Mouse (Mus musculus): Measurements from ENCODE around the gene Tmem230. TPM values are rescaled to one million over a fixed set of nuclear protein-coding genes. Genes with fewer than 3 reads are reported as not detected.
"Not testable (repeated sequence)": the region's sequence is repeated elsewhere in the genome, so short reads cannot be mapped to it uniquely, and the experiment has no call there.

The Tmem230 gene
- total RNA-seq, 2 experiments from 2014 or later, result 19.4 to 51.5 TPM

DNA sequence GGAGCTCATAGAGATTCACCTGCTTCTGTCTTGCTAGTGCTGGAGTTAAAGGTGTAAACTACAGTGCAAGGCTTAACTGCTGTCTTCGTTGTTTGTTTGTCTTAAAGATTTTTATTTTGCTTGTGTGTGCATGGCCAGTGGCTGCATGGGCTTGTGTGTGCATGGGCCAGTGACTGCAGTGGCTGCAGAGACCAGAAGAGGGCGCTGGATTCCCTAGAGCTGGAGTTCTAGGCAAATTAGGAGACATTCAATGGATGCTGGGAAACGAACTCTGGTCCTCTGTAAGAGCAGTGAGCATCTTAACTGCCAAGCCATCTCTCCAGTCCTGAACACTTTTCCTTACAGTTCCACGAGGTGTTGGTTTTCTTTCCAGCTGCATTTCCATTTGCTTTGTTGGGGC, 27.9 kb upstream of the Tmem230 start:
- no peak for ATAC-seq (replicated peaks; ENCODE audit: poor library complexity, severe bottlenecking)

DNA sequence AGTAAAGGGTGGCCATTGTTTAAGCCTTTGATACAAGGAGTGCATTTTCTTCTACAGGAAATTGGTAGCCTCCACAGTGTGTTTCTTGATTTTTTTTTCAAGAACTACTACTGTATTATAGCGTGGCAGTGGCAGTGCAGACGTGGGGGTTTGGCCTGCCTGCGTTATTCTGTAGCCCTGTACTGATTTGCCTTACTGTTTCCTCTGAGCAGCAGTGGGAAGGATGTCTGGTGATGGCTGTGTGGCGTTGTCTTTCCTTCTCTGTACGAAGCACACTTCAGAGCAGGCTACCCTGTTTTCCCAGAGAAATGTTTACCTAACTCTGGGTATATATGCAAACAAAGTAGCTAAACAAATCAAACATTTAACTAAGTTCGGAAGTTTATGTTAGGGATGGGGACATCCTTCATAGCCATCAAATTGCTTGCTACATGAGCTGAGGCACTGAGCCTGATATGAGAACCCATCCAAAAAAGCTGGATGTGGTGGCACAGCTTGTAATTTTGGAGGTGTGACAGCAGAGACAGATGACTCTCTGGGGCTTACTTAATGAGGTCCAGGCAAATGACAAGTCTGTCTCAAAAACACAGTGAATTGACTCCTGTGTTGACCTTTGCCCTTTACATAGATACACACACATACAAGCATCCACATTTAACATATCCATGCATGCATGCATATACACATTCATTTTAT, 25.2 kb upstream of the Tmem230 start:
- ATAC-seq (replicated peaks; ENCODE audit: poor library complexity, severe bottlenecking), result no peak

DNA sequence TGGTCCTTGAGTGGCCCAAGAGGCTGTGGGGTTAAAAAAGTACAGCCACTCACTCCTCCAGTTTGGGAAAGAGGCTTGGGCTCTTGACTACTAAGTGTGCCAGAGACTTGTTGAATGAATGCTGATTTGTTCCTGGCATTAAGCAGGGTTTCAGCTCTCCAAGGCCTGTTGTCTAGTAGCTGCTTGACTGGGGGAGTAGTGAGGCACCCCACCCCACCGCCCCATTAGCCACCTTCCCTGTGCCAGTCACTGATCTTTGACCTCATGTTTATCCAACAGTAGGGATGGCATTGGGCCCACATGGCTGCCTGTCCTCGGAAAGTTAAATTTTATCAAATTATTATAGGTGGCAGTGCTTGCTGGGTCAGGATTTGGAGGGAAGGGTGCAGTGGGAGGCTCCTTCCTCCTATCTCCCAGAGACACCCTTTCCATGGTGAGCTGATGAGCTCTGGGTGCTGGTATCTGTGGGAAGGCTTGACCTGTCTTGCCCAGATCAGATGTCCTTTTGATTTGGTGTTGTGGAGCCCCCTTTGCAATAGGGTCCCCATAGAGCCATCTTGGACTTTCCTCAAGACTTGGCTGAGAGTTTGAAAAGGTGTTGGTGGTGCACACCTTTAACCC, 22.8 kb upstream of the Tmem230 start:
- ATAC-seq (replicated peaks; ENCODE audit: poor library complexity, severe bottlenecking), result no peak

DNA sequence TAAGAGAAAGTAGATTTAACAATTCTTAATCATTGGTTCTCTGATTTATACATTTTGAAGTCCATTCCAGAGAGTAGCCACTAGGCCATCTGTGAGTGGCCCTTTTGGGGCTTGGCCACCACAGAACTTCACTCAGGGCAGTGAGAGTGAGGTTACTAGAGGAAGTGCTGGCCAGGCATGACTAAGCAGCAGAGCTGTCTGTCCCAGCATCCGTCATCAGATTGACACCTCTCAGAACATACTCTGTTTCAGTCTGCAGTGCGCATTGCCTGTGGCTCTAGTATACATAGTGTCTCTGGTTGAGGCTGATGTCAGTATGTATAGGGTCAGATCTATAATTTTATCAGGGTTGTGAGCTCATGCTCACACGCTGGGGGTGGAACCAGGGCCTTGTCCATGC, 21.6 kb upstream of the Tmem230 start:
- ATAC-seq (replicated peaks; ENCODE audit: poor library complexity, severe bottlenecking), result peak; percentile 75

DNA sequence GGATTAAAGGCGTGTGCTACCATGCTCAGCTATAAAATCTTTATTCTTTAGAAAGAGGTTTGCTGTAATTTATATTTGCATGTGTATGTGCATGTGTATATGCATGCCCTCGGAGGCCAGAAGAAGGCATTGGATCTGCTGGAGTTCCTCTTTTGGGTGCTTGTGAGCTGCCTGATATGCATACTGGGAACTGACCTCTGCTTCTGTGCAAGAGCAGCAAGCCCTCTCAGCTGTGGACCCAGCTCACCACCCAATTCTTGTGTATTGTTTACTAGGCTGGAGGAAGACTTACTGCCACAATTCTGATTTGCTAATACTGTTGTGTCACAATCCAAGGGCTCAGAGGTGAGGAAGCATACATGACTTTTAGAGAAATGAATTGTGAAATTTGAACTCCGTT, 18.5 kb upstream of the Tmem230 start:
- ATAC-seq (replicated peaks; ENCODE audit: poor library complexity, severe bottlenecking), result peak; percentile 69

DNA sequence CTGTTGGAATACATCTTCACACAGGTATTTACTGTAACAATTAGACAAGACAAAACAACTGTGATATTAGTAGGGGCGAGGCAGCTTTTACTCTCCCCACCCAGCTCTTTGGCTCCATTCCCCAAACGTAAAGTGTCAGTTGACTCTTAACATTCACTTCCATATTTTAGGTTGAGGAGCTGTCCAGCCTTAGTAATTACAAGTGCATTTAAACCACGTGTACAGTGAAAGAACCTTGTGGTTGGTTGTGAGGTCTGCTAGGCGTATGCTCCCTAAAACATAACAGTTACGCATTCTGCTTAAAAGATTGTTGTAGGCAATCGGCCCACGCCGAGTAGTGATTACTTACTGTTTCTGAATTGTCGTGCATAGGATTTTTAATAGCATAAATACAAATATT, 17.6 kb upstream of the Tmem230 start:
- ATAC-seq (replicated peaks; ENCODE audit: poor library complexity, severe bottlenecking), result peak; percentile 52

DNA sequence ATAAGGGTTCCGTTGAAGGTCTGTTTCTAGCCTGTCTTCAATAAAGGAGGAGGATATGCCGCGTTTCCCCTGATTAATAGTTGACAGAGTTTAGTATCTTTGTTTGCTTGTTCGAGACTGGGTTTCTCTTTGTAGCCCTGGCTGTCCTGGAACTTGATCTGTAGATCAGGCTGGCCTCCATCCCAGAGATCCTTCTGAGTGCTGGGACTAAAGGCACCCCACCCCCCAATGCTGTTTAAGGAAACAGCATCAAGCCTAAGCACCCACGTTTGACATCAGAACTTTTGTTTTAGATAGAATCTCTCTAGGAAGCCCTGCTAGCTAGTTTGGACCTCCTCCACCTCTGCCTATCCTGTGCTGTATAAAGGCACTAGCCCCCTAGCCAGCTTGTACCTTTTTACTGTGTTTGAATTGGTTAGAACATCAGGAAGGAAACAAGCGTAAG, 16.7 kb upstream of the Tmem230 start:
- ATAC-seq (replicated peaks; ENCODE audit: poor library complexity, severe bottlenecking), result no peak

DNA sequence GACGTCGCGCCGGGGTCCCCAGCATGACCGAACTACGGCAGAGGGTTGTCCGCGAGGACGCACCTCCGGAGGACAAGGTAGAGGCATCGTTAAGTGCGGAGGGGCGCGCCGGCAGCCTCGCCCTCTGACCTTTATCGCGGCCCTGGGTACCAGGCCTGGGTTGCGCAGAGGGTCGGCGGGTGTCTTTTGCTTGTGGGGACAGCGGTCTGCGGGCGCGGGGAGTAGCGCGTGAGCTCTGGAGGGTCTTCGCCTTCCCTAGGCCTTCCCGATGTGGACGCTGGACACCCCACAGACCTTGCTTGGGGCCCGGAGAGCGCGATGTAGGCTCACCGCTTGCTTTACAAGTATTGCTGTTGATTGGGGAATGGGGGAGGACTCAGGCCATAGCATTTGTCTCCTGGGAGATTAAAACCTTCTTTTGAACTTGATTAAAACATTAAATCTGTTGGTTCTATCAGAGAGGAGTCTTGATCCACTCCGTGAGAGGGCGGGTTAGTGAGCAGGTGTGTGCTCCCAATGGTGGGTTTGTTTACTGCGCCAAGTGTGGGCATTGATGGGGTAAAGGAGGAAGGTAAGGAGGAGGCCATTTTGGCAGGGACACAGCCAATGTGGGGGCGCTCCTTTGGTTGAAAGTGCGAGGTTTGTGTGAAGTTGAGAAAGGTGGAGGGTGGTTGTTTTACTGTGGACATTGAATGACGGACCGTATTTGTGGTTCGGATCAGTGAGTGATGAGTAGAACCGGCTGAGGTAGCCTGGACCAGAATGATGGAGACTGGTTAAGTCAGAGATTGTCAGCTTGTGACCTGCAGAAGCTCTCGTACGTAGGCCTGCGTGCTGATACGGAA, 16.0 kb upstream of the Tmem230 start:
- no peak for ATAC-seq (replicated peaks; ENCODE audit: poor library complexity, severe bottlenecking)

DNA sequence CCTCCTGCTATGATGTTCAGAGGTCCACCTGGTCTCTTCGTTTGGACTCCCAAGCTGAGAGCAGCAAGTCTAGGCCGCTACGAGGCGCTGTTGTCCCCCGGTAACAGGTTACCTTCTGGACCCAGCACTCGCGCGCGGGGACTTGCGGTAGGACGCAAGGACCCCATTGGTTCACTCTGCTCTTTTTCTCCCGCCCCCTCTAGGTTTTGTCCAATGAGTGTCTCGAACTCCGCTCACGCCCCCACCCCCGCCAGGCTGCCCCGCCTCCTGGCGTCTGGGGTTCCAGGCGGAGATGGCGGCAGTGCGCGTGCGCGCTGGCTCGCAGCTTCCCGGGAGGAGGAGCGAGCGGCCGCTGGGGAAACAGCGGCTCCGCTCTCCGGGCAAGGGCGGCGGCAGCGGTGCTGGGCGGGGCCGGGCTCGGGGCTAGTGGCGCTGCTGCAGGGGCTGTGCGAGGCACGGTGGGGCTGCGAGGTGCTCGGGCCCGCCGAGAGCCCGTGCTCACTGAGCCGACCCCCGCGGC, 15.3 kb upstream of the Tmem230 start, which contains the start of gene Cds2:
TSS of gene Cds2 (plus strand) at position 270 of the 520 bp plus-strand sequence.
- peak; percentile 81 for ATAC-seq (replicated peaks; ENCODE audit: poor library complexity, severe bottlenecking)

DNA sequence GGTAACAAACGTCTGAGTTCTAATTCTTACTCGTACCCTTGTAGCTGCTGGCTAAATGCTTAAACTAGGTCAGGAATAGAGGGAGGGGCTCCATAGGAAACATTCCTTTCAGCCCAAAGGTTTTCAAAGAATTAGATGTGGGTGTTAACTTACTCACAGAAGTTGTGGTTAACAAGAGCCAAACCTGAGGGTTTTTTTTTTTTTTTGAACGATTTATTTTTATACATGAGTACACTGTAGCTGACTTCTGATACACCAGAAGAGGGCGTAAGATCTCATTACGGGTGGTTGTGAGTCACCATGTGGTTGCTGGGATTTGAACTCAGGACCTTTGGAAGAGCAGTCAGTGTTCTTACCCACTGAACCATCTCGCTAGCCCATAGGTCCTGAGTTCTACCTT, 14.6 kb upstream of the Tmem230 start:
- no peak for ATAC-seq (replicated peaks; ENCODE audit: poor library complexity, severe bottlenecking)

DNA sequence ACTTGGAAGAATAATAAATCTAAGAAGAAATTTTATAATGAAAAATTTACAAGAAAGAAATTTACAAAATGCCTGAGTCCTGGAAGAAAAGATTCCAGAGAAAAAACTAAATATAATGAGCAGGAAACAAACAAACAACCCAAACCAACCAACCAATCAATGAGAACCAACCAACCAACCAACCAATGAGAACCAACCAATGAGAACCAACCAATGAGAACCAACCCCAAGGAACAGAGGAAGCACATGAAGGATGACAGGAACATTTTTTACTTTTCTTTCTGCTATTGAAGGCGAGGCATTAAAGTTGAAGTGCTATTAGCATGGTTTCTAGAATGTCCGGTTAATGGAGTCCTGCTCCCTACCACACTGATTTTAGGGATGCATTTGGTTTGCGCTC, 13.0 kb upstream of the Tmem230 start:
- no peak for ATAC-seq (replicated peaks; ENCODE audit: poor library complexity, severe bottlenecking)

DNA sequence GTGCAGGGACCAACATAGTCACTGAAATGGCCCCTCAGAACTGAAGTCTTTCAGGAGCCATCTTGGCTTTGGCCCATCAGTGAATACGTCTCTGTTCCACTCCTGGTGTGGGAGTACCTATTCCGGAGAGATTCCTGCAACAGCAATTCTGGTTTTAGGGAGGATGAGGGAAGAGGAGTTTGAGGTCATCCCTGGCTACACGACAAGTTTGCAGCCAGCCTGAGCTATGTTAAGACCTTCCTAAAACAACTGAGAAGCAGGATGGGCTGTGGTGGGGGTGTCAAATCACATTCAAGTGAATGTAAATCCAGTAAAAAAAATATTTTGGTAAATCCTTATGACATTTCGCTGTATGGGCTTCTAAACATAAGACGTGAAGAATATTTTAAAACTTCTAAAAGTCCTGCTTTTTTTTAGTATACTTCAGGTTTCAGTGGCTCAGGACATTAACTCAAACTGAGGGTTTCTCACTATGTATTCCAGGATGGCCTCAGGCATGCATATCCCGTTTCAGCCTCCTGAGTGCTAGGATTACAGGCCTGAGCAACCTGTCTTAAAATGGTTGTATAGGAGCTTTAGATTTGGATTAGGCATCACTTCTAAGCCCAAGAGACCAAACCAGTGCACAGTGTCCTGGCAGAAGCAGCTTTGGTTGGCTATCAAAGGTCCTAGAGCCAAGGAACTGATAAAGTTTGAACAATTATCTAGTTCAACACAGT, 9.9 kb upstream of the Tmem230 start:
- ATAC-seq (replicated peaks; ENCODE audit: poor library complexity, severe bottlenecking), result no peak

DNA sequence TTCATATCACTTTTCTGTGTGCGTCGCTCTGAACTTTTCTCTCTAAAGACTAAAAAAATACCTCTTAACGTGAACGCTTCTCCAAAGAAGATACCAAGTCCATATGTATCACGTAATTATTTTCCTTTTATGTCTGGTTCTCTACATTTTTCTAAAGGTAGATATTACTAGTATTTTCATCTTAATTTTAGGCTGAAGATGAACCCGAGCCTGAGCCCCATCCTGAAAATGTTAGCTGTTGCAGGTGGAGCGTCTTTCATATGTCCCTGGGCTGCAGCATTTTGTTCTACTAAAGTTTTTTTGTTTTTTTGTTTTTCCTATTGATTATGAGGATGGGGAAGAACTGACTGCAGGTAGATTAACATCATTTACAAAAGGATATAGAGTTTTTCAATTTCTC, 6.0 kb upstream of the Tmem230 start:
- ATAC-seq (replicated peaks; ENCODE audit: poor library complexity, severe bottlenecking), result no peak

DNA sequence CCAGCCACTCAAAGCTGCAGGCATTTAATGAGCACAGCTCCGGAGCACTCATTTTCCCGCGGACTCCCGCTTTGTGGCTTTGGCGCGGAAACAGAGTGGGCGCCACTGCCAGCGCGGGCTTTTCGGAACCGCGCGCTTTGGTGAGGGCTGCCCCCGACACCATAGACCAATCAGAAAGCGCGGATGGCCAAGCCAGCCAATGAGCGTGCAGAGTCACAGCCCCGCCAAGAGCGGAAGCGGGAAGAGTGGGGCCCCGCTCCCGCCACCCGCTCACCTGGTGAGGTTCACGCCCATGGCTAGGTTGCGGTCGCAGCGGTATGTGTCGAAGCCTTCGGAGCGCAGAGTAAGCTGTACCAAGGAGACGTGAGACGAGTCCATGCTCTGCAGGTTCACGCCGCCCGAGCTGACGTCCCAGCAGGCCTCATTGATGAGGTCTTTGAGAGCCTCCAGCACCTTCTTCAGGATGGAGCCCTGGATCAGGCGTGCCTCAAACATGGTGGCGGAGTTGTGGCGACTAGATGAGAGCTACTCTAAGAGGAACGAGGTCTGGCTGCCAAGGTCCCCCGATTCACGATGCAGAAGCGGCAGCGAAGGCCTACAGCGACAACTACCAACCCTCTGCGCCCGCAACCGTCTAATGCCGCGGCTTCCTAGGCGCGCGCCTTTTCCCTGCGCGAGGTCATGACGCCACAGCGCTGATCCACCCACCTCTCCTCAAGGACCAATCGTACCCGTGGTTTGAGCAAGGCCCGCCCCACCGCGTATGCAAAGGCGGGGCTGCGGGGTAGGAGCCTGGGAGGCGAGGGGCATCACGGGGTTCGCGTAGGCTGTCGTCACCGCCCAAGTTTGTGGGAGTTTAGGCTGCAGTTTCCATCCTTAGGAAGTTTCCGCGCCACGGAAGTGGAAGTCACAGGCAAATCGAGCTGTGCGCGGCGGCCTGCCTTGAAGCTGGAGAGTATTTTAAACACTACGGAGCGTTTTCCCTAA, 5.2 kb upstream of the Tmem230 start, which contains the start of gene Pcna:
TSS of gene Pcna (minus strand) at position 773 of the 987 bp plus-strand sequence.
- peak; percentile 89 for ATAC-seq (replicated peaks; ENCODE audit: poor library complexity, severe bottlenecking)

DNA sequence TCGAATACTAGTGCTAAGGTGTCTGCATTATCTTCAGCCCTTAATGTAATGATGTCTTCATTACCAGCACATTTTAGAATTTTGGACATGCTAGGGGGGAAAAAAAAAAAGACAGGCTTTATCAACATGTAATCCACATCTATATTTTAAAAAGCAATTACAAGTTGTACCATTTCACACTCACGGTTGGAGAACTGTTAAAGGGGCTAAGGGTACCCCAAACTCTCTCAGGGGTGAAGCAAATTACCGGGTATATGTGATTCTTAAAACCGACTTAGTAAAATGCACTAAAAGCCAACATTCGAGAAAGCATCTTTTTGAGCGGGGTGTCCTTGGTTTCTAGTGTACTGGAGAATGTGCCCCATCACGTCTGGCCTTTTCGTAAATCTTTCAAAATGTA, 4.3 kb upstream of the Tmem230 start:
- ATAC-seq (replicated peaks; ENCODE audit: poor library complexity, severe bottlenecking), result no peak

DNA sequence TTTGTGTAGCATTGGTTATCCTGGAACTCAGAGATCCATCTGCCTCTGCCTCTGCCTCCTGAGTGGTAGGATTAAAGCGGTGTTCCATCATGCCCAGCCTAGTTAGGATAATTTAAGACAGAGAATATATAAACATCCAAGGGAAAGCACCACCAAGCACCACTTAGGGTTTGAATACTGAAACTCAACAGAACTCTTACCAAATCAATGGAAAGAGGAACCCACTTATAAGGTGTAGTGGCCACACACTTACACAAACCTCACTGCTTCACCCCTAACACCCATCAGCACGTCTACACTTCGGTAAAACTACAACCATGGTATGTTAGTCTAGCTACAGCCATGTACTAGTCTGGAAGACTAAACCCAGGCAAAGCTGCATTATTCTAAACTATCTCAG, 4.2 kb downstream of the Tmem230 start:
- peak; percentile 51 for ATAC-seq (replicated peaks; ENCODE audit: poor library complexity, severe bottlenecking)

DNA sequence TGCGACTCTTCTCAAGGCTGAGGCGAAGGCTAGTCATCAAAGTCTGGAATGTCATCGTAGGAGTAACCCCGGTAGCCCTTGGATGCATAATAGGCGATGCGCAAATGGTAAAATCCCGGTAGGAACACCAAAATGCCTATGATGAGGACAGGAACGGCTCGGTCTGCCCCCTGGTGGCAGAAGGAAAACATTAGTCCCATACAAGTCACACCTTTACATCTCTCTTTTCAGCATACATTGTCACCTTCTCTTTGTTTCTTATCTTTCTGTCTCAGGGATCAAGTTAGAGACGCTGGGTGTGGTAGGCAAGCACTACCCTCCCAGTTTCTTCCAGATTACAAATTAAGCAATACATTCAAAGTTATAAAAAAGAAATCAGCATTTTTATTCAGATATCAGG, 7.2 kb downstream of the Tmem230 start:
- ATAC-seq (replicated peaks; ENCODE audit: poor library complexity, severe bottlenecking), result not testable (repeated sequence)

DNA sequence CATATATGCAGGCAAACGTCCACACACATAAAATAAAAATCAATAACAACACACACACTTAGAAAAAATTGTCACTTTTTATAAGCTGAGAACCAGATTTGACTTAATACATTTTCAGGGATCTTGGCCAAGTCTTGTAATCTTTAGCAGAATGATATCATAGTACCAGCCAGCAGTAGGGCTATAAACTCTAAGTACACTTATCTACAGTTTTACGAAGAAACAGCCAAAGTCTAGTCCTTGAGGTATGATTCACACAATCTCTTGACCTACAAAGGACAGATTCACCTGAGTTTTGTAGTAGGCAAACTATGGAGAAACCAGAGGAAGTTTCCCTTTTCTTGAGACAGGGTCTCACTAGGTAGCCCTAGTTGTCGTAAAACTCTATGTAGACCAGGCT, 8.2 kb downstream of the Tmem230 start:
- not testable (repeated sequence) for ATAC-seq (replicated peaks; ENCODE audit: poor library complexity, severe bottlenecking)

DNA sequence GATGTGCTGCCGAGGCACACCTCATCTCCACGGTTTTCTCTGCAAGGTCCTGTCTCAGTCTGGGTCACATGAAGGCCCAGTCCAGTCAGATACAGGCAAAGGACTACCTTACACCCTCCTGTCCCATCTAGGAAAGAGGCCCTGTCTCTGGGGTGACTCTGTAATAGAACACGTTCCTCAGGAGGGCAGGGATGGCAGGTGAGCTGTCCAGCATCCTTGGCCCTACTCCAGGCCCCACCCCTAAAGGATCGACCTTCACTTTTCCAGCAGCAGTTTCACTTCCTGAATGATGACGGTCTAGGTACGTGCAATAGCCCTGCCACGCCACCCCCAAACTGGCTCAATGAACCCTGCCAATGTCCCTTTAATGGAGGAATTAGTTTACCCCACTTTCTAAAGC, 11.6 kb downstream of the Tmem230 start:
- peak; percentile 65 for ATAC-seq (replicated peaks; ENCODE audit: poor library complexity, severe bottlenecking)
